Mouse (Mus musculus) thymus, adult 2 months (tissue): Measurements from ENCODE around the gene Osbpl11.

Source experiments
- CTCF ChIP-seq: fragments of 200-500 bp; IDR thresholded peaks from 2 replicates; pipeline ENCODE4 v1.5.1; 2012; ENCODE audit warnings: mild to moderate bottlenecking, control low read depth, low read length, moderate library complexity, borderline replicate concordance; ENCODE audit not compliant: control insufficient read depth, poor library complexity, insufficient read depth; ENCODE audit errors: extremely low read depth
- POLR2A ChIP-seq: fragments of 200-500 bp; IDR thresholded peaks from 2 replicates; pipeline ENCODE4 v1.6.1; 2012; ENCODE audit warnings: mild to moderate bottlenecking, low read length, control low read depth, moderate library complexity; ENCODE audit not compliant: control insufficient read depth, poor library complexity, insufficient read depth; ENCODE audit errors: extremely low read depth

DNA sequence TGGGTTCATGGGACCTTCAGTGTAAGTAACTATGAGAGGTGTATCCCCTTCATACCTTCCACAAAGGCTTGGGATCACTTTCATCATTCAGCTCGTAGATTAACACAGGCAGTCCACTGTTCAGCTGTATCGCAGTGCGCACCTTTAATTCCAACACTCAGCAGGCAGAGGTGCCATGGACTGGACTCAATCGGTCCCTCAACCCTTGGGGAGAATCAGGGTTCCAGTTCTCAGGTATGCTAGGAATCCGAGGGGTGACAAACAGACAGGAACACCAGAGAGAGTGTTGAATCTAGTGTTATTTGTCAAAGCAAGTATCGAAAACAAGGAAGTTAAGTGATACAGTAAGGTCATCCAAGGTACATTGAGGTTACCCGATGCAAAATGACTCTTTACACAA is 107.4 kb downstream of the Osbpl11 start:
- TF ChIP-seq CTCF (no peak), POLR2A (no peak)
